Mouse (Mus musculus) heart, postnatal 25 days (tissue): ENCODE data around the gene Stpg1. TPM values are rescaled to one million over a fixed set of nuclear protein-coding genes. Genes with fewer than 3 reads are reported as not detected.

Experiments
- microRNA-seq: library from miRNA; unstranded; fragments of <30 nt; microRNA quantifications from one replicate; pipeline ENCODE4 v1.2.0, GENCODE M21; 2022
- total RNA-seq, 2 experiments: library from RNA; stranded (reverse); gene quantifications; 2 replicates each; pipeline ENCODE4 v1.2.3; 2021

Gene Stpg1
- total RNA-seq, 2 experiments from 2014 or later = not detected

Small RNAs within 50 kb of the gene (microRNA-seq; reads per million reads assigned to microRNA genes)
- not detected for gene Gm25317

Other genes starting within 250 kb of the Stpg1 start
- gene Clic4, start 222.0 kb upstream of the Stpg1 start, total RNA-seq = 100 to 1,000 TPM; 249 to 269 TPM
- 10 to 100 TPM; 58.8 to 62.3 TPM for gene Srrm1, start 141.5 kb upstream of the Stpg1 start, total RNA-seq
- under 1 TPM in 1 of 2 experiments, not detected in 1; 0.31 TPM for gene Ncmap, start 96.6 kb upstream of the Stpg1 start, total RNA-seq
- 10 to 100 TPM in 1 of 2 experiments, 1 to 10 TPM in 1; 9.7 to 11.5 TPM for gene Rcan3, start 60.9 kb upstream of the Stpg1 start, total RNA-seq
- gene Nipal3, start 248 bp downstream of the Stpg1 start, total RNA-seq = 10 to 100 TPM; 36.4 to 44.5 TPM
- under 1 TPM in 1 of 2 experiments, not detected in 1; 0.11 TPM for gene Grhl3, start 78.8 kb downstream of the Stpg1 start, total RNA-seq
- 1 to 10 TPM; 2.8 TPM for gene Ifnlr1, start 191.5 kb downstream of the Stpg1 start, total RNA-seq
- under 1 TPM; 0.13 to 0.28 TPM for gene Il22ra1, start 233.4 kb downstream of the Stpg1 start, total RNA-seq